Mouse (Mus musculus): ENCODE results near the gene Uck1. TPM values are rescaled to one million over a fixed set of nuclear protein-coding genes. Genes with fewer than 3 reads are reported as not detected.

The Uck1 gene
- polyA plus RNA-seq, 1 experiment from 2014 or later = 28.5 TPM

- Histone ChIP-seq H3K36me3 (ENCODE audit: control insufficient read depth, insufficient read depth) (peaks cover 66% of the 10 kb centered on the region), H3K27me3 (ENCODE audit: control insufficient read depth, insufficient read depth, low read depth, low read length) (no peaks in the 10 kb centered on the region), H3K27ac (ENCODE audit: low read length) (no peak overlapping the region), H3K4me1 (ENCODE audit: control insufficient read depth, low read depth, low read length) (no peaks in the 10 kb centered on the region), H3K4me3 (ENCODE audit: low read depth, low read length) (no peak overlapping the region), H3K9me3 (replicated peaks; ENCODE audit: control insufficient read depth, low read length) (no peaks in the 10 kb centered on the region), H3K4me2 (ENCODE audit: low read depth, low read length) (no peak overlapping the region), H3K9ac (ENCODE audit: low read depth, low read length) (no peak overlapping the region)
- 84% methylated on average over 5 of the region's 5 CpGs for WGBS (ENCODE audit: insufficient replicate concordance)
- no peak for ATAC-seq (ENCODE audit: low read depth)
Measured at GRCm38 (mm10) chr2:32218113-32218512, 41.8 kb downstream of the Uck1 start.

GRCm38 (mm10) chr2:32217656-32218055, 42.3 kb downstream of the Uck1 start:
- no peaks in the 10 kb centered on the region for H3K9me3 ChIP-seq (replicated peaks; ENCODE audit: control insufficient read depth, low read length)
- WGBS (ENCODE audit: insufficient replicate concordance) = 81% methylated on average over 8 of the region's 8 CpGs
- no peak overlapping the region for H3K4me3 ChIP-seq (ENCODE audit: low read depth, low read length)
- H3K27me3 ChIP-seq (ENCODE audit: control insufficient read depth, insufficient read depth, low read depth, low read length) = no peaks in the 10 kb centered on the region
- H3K4me2 ChIP-seq (ENCODE audit: low read depth, low read length) = no peak overlapping the region
- no peak for ATAC-seq (ENCODE audit: low read depth)
- H3K9ac ChIP-seq (ENCODE audit: low read depth, low read length) = no peak overlapping the region
- H3K36me3 ChIP-seq (ENCODE audit: control insufficient read depth, insufficient read depth) = peaks cover 65% of the 10 kb centered on the region
- no peaks in the 10 kb centered on the region for H3K4me1 ChIP-seq (ENCODE audit: control insufficient read depth, low read depth, low read length)
- H3K27ac ChIP-seq (ENCODE audit: low read length) = no peak overlapping the region

DNA sequence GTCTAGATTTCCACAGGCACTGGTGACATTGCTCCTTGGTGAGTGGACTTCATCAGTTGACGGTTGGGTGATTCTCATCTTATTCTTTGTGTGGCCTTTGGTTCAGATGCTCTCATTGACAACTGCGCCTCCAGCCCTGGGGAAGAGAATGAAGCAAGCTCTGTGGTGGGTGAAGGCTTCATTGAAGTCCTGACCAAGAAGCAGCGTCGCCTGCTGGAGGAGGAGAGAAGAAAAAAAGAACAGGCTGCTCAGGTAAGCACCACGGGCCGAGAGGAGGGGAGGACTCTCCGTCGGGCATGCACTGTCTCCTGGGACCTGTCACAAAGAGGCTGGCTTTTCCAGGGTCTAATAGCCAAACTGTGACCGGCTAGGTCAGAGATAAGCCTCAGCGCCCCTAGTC, 43.5 kb downstream of the Uck1 start:
- Histone ChIP-seq H3K4me3 (ENCODE audit: low read depth, low read length) (no peak overlapping the region), H3K36me3 (ENCODE audit: control insufficient read depth, insufficient read depth) (peaks cover 63% of the 10 kb centered on the region), H3K27ac (ENCODE audit: low read length) (no peak overlapping the region), H3K4me2 (ENCODE audit: low read depth, low read length) (no peak overlapping the region), H3K4me1 (ENCODE audit: control insufficient read depth, low read depth, low read length) (no peaks in the 10 kb centered on the region), H3K9ac (ENCODE audit: low read depth, low read length) (no peak overlapping the region), H3K9me3 (replicated peaks; ENCODE audit: control insufficient read depth, low read length) (no peaks in the 10 kb centered on the region), H3K27me3 (ENCODE audit: control insufficient read depth, insufficient read depth, low read depth, low read length) (no peaks in the 10 kb centered on the region)
- WGBS (ENCODE audit: insufficient replicate concordance) = 83% methylated on average over 10 of the region's 10 CpGs
- no peak for ATAC-seq (ENCODE audit: low read depth)

GRCm38 (mm10) chr2:32215576-32215975, 44.4 kb downstream of the Uck1 start:
- Histone ChIP-seq H3K9ac (ENCODE audit: low read depth, low read length) (no peak overlapping the region), H3K36me3 (ENCODE audit: control insufficient read depth, insufficient read depth) (peaks cover 54% of the 10 kb centered on the region), H3K27me3 (ENCODE audit: control insufficient read depth, insufficient read depth, low read depth, low read length) (no peaks in the 10 kb centered on the region), H3K4me2 (ENCODE audit: low read depth, low read length) (no peak overlapping the region), H3K4me3 (ENCODE audit: low read depth, low read length) (no peak overlapping the region), H3K9me3 (replicated peaks; ENCODE audit: control insufficient read depth, low read length) (no peaks in the 10 kb centered on the region), H3K27ac (ENCODE audit: low read length) (no peak overlapping the region), H3K4me1 (ENCODE audit: control insufficient read depth, low read depth, low read length) (no peaks in the 10 kb centered on the region)
- no peak for ATAC-seq (ENCODE audit: low read depth)
- WGBS (ENCODE audit: insufficient replicate concordance) = 83% methylated on average over 10 of the region's 10 CpGs

GRCm38 (mm10) chr2:32213000-32213399, 47.0 kb downstream of the Uck1 start:
- 90% methylated on average over 10 of the region's 10 CpGs for WGBS (ENCODE audit: insufficient replicate concordance)
- no peak for ATAC-seq (ENCODE audit: low read depth)
- no peak overlapping the region for H3K4me2 ChIP-seq (ENCODE audit: low read depth, low read length)
- no peaks in the 10 kb centered on the region for H3K9me3 ChIP-seq (replicated peaks; ENCODE audit: control insufficient read depth, low read length)
- H3K27ac ChIP-seq (ENCODE audit: low read length) = no peak overlapping the region
- H3K9ac ChIP-seq (ENCODE audit: low read depth, low read length) = no peak overlapping the region
- no peaks in the 10 kb centered on the region for H3K27me3 ChIP-seq (ENCODE audit: control insufficient read depth, insufficient read depth, low read depth, low read length)
- no peak overlapping the region for H3K4me3 ChIP-seq (ENCODE audit: low read depth, low read length)
- peaks cover 57% of the 10 kb centered on the region for H3K36me3 ChIP-seq (ENCODE audit: control insufficient read depth, insufficient read depth)
- no peaks in the 10 kb centered on the region for H3K4me1 ChIP-seq (ENCODE audit: control insufficient read depth, low read depth, low read length)

- Histone ChIP-seq H3K9me3 (replicated peaks; ENCODE audit: control insufficient read depth, low read length) (no peaks in the 10 kb centered on the region), H3K4me1 (ENCODE audit: control insufficient read depth, low read depth, low read length) (no peaks in the 10 kb centered on the region), H3K9ac (ENCODE audit: low read depth, low read length) (no peak overlapping the region), H3K27me3 (ENCODE audit: control insufficient read depth, insufficient read depth, low read depth, low read length) (no peaks in the 10 kb centered on the region), H3K4me3 (ENCODE audit: low read depth, low read length) (no peak overlapping the region), H3K27ac (ENCODE audit: low read length) (no peak overlapping the region), H3K4me2 (ENCODE audit: low read depth, low read length) (no peak overlapping the region), H3K36me3 (ENCODE audit: control insufficient read depth, insufficient read depth) (peaks cover 52% of the 10 kb centered on the region)
- ATAC-seq (ENCODE audit: low read depth) = no peak
- WGBS (ENCODE audit: insufficient replicate concordance) = 85% methylated on average over 8 of the region's 8 CpGs
Measured at GRCm38 (mm10) chr2:32211689-32212088, 48.3 kb downstream of the Uck1 start.

GRCm38 (mm10) chr2:32207682-32208081, 52.3 kb downstream of the Uck1 start:
- peak; percentile 50 for ATAC-seq (ENCODE audit: low read depth)
- H3K9ac ChIP-seq (ENCODE audit: low read depth, low read length) = no peak overlapping the region
- H3K9me3 ChIP-seq (replicated peaks; ENCODE audit: control insufficient read depth, low read length) = no peaks in the 10 kb centered on the region
- no peak overlapping the region for H3K27ac ChIP-seq (ENCODE audit: low read length)
- 80% methylated on average over 1 of the region's 1 CpGs for WGBS (ENCODE audit: insufficient replicate concordance)
- H3K27me3 ChIP-seq (ENCODE audit: control insufficient read depth, insufficient read depth, low read depth, low read length) = no peaks in the 10 kb centered on the region
- H3K4me2 ChIP-seq (ENCODE audit: low read depth, low read length) = no peak overlapping the region
- peaks cover 48% of the 10 kb centered on the region for H3K36me3 ChIP-seq (ENCODE audit: control insufficient read depth, insufficient read depth)
- H3K4me3 ChIP-seq (ENCODE audit: low read depth, low read length) = no peak overlapping the region
- no peaks in the 10 kb centered on the region for H3K4me1 ChIP-seq (ENCODE audit: control insufficient read depth, low read depth, low read length)

Other genes with a start within 250 kb of the Uck1 start
- 6.5 and 7.0 TPM in 2 replicates for gene Fam78a, start 175.3 kb downstream of the Uck1 start, polyA plus RNA-seq (2015; fragmentation: Nextera tagmentation; extraction: Ambion mirVana)
- 1.4 and 2.1 TPM in 2 replicates for gene Plpp7, start 164.6 kb downstream of the Uck1 start, polyA plus RNA-seq (2015; fragmentation: Nextera tagmentation; extraction: Ambion mirVana)
- gene Prrc2b, start 109.1 kb downstream of the Uck1 start, polyA plus RNA-seq (2015; fragmentation: Nextera tagmentation; extraction: Ambion mirVana) = 4.5 and 4.7 TPM in 2 replicates
- 12.1 and 13.2 TPM in 2 replicates for gene Pomt1, start 23.6 kb downstream of the Uck1 start, polyA plus RNA-seq (2015; fragmentation: Nextera tagmentation; extraction: Ambion mirVana)
- gene Golga2, start 27.2 kb upstream of the Uck1 start, polyA plus RNA-seq (2015; fragmentation: Nextera tagmentation; extraction: Ambion mirVana) = 9.5 and 10.0 TPM in 2 replicates
- gene Swi5, start 27.9 kb upstream of the Uck1 start, polyA plus RNA-seq (2015; fragmentation: Nextera tagmentation; extraction: Ambion mirVana) = 134 and 157 TPM in 2 replicates
- gene Ciz1, start 92.2 kb upstream of the Uck1 start, polyA plus RNA-seq (2015; fragmentation: Nextera tagmentation; extraction: Ambion mirVana) = 15.1 and 18.8 TPM in 2 replicates
- 0.25 and 0.52 TPM in 2 replicates for gene Dnm1, start 93.2 kb upstream of the Uck1 start, polyA plus RNA-seq (2015; fragmentation: Nextera tagmentation; extraction: Ambion mirVana)
- 20.2 and 21.6 TPM in 2 replicates for gene 1110008P14Rik, start 121.8 kb upstream of the Uck1 start, polyA plus RNA-seq (2015; fragmentation: Nextera tagmentation; extraction: Ambion mirVana)
- gene Lcn2, start 128.1 kb upstream of the Uck1 start, polyA plus RNA-seq (2015; fragmentation: Nextera tagmentation; extraction: Ambion mirVana) = 212 and 273 TPM in 2 replicates
- 9.4 and 11.0 TPM in 2 replicates for gene Ptges2, start 135.7 kb upstream of the Uck1 start, polyA plus RNA-seq (2015; fragmentation: Nextera tagmentation; extraction: Ambion mirVana)
- gene Naif1, start 190.3 kb upstream of the Uck1 start, polyA plus RNA-seq (2015; fragmentation: Nextera tagmentation; extraction: Ambion mirVana) = 1.9 and 2.0 TPM in 2 replicates
- gene Slc25a25, start 191.3 kb upstream of the Uck1 start, polyA plus RNA-seq (2015; fragmentation: Nextera tagmentation; extraction: Ambion mirVana) = 9.5 and 9.7 TPM in 2 replicates

Measured in liver, embryonic 16.5 days (tissue).